Mouse (Mus musculus): ENCODE data around the gene Furin. TPM values are rescaled to one million over a fixed set of nuclear protein-coding genes. Genes with fewer than 3 reads are reported as not detected.

Furin gene
- polyA plus RNA-seq, 1 experiment: 117 TPM

DNA sequence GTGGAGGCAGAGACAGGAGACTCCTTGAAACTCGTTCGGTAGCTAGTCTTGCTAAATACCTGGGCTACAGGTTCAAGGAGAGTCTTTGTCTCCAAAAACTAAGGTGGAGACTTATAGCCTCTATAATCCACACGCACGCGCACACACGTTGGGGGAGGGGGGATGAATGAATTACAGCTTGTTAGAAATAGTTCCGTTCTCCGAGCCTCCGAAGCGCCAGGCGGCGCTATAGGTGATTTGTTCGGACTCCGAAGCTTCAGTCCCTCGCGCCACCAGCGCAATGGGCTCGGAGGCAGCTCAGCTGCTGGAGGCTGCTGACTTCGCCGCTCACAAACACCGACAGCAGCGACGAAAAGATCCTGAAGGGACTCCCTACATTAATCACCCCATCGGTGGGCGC lies 62.4 kb downstream of the Furin start, which contains the start of gene Hddc3:
Gene Hddc3 (plus strand): TSS at position 247 of the 400 bp plus-strand sequence.
- H3K4me1 ChIP-seq (ENCODE audit: control insufficient read depth, insufficient read depth, insufficient read length, low read length): peaks cover 19% of the 10 kb centered on the region; the same call in 1 of the 2 replicates
- no peak within 1 kb of the TSS for H3K27ac ChIP-seq (ENCODE audit: insufficient read depth, low read depth, low read length)
- under 1% methylated on average over 25 of the region's 25 CpGs for WGBS
- H3K4me3 ChIP-seq (ENCODE audit: low read depth, low read length): peak within 1 kb of the TSS; percentile 73
- H3K36me3 ChIP-seq (ENCODE audit: control insufficient read depth, insufficient read depth, low read length): no peaks in the 10 kb centered on the region
- TF ChIP-seq CTCF (IDR thresholded peaks at IDR 0.05; ENCODE audit: extremely low read depth, insufficient read length, insufficient replicate concordance, low read depth, low read length) (peak; percentile 91), POLR2A (IDR thresholded peaks at IDR 0.05; ENCODE audit: low read depth, low read length) (peak; percentile 92)
- H3K27me3 ChIP-seq (ENCODE audit: control insufficient read depth, insufficient read depth, low read length): no peaks in the 10 kb centered on the region

DNA sequence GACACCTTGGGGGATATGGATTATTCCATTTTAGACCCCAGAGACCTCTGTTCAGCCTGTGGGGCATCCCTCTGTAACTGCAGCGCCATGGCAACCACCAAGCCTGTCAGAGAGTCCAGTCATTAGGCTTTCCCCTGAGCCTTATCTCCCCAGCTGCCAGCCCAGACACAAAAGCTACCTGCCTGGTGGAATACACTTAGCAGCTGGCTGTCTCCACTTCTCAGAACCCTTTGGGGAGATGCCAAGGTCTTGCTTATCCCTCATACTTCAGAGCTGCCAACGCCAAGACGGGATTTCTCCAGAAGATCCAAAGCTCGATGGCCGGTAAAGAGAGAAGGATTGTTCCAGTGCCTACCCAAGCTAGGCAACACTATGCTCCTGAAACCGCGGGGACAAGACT lies 63.4 kb downstream of the Furin start:
- Histone ChIP-seq H3K27ac (ENCODE audit: insufficient read depth, low read depth, low read length) (no peak overlapping the region), H3K36me3 (ENCODE audit: control insufficient read depth, insufficient read depth, low read length) (peaks cover under 1% of the 10 kb centered on the region), H3K4me1 (ENCODE audit: control insufficient read depth, insufficient read depth, insufficient read length, low read length) (peaks cover 19% of the 10 kb centered on the region; the same call in 1 of the 2 replicates), H3K4me3 (ENCODE audit: low read depth, low read length) (no peak overlapping the region), H3K27me3 (ENCODE audit: control insufficient read depth, insufficient read depth, low read length) (no peaks in the 10 kb centered on the region)
- TF ChIP-seq POLR2A (IDR thresholded peaks at IDR 0.05; ENCODE audit: low read depth, low read length): no peak
- TF ChIP-seq CTCF (IDR thresholded peaks at IDR 0.05; ENCODE audit: extremely low read depth, insufficient read length, insufficient replicate concordance, low read depth, low read length): no peak
- 64% methylated on average over 7 of the region's 7 CpGs for WGBS

DNA sequence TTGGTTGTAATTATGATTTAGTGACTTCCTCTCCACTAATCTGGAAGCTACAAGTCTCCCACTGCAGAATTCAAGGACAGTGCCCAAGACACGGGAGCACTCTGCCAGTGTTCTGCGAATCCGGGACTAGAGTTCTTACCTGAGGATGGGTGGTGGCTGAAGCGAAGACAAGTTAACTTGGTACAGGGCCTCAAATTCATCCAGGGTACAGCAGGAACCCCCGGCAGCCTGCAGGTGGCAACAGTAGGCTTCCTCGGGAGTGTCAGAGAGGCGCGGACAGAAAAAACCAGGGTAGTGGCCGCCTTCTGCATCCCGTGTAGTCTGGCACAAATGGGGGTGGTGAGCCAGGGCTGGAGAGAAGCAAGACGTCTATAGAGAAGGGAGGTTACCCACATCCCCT lies 64.4 kb downstream of the Furin start, which contains the start of gene Unc45a:
Gene Unc45a (minus strand): TSS at position 213 of the 400 bp plus-strand sequence.
- no peaks in the 10 kb centered on the region for H3K27me3 ChIP-seq (ENCODE audit: control insufficient read depth, insufficient read depth, low read length)
- peak within 1 kb of the TSS; percentile 93 for H3K4me3 ChIP-seq (ENCODE audit: low read depth, low read length)
- H3K27ac ChIP-seq (ENCODE audit: insufficient read depth, low read depth, low read length): peak within 1 kb of the TSS; percentile 78
- peak; percentile 73 for TF ChIP-seq CTCF (IDR thresholded peaks at IDR 0.05; ENCODE audit: extremely low read depth, insufficient read length, insufficient replicate concordance, low read depth, low read length)
- TF ChIP-seq POLR2A (IDR thresholded peaks at IDR 0.05; ENCODE audit: low read depth, low read length): no peak
- peaks cover 11% of the 10 kb centered on the region for H3K36me3 ChIP-seq (ENCODE audit: control insufficient read depth, insufficient read depth, low read length)
- H3K4me1 ChIP-seq (ENCODE audit: control insufficient read depth, insufficient read depth, insufficient read length, low read length): peaks cover 16% of the 10 kb centered on the region; the same call in 1 of the 2 replicates
- WGBS: 1% methylated on average over 11 of the region's 11 CpGs

DNA sequence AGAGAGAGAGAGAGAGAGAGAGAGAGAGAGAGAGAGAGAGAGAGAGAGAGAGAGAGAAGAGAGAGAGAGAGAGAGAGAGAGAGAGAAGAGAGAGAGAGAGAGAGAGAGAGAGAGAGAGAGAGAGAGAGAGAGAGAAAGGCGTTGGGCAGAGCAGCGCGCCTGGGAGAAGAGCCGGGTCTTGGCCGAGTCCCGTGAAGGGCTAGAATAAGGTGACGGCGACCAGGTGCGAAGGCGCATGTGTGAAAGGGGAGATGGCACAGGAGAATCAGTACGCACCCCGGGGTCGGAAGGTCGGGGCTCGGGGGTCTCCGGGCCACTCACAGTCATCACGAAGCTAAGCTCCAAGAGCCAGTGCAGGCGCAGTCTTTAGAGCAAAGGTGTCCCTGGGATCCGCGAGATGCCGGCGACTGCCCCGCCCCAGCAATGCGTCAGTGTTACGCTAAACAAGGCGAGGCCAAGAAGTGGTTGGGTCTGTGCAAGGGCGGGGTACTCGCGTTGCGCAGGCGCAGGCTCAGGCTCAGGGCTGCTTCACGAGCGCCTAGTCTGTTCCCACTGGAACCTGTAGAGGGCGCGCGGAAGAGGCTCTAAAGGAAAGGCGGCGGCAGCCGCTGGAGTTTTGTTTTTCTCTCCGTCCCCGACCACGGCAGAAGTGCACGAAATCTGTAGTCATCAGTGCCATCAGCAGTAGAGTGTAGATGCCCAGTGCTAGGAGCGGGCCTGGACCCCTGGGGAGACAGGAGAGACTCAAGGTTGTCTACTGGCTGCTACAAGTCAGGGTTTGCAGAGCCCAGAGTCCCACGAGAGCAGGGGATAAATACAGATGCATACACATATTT lies 65.2 kb downstream of the Furin start:
- peak overlapping the region; percentile 78 for H3K27ac ChIP-seq (ENCODE audit: insufficient read depth, low read depth, low read length)
- no peaks in the 10 kb centered on the region for H3K27me3 ChIP-seq (ENCODE audit: control insufficient read depth, insufficient read depth, low read length)
- peaks cover 15% of the 10 kb centered on the region for H3K36me3 ChIP-seq (ENCODE audit: control insufficient read depth, insufficient read depth, low read length)
- peak; percentile 89 for TF ChIP-seq CTCF (IDR thresholded peaks at IDR 0.05; ENCODE audit: extremely low read depth, insufficient read length, insufficient replicate concordance, low read depth, low read length)
- TF ChIP-seq POLR2A (IDR thresholded peaks at IDR 0.05; ENCODE audit: low read depth, low read length): peak; percentile 87
- peaks cover 19% of the 10 kb centered on the region; the same call in 1 of the 2 replicates for H3K4me1 ChIP-seq (ENCODE audit: control insufficient read depth, insufficient read depth, insufficient read length, low read length)
- WGBS: under 1% methylated on average over 45 of the region's 45 CpGs
- H3K4me3 ChIP-seq (ENCODE audit: low read depth, low read length): peak overlapping the region; percentile 93

DNA sequence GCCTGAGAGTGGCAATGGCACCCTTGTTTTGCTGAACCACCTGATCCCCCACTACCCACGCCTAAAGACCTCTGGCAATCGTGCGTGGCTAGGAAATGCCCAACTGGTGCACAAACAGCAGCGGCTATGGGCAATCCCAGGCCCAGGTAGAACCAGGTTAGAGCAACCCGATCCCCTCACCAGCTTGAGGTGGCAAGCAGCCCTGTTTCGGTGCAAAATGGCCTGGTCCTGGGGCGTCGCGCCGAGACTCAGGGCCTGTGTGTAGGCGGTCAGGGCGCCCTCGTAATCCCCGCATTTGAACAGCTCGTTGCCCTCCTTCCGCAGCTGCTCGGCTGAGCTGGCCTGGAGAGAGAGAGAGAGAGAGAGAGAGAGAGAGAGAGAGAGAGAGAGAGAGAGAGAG lies 65.9 kb downstream of the Furin start:
- H3K4me3 ChIP-seq (ENCODE audit: low read depth, low read length): peak overlapping the region; percentile 93
- TF ChIP-seq CTCF (IDR thresholded peaks at IDR 0.05; ENCODE audit: extremely low read depth, insufficient read length, insufficient replicate concordance, low read depth, low read length) (no peak), POLR2A (IDR thresholded peaks at IDR 0.05; ENCODE audit: low read depth, low read length) (no peak)
- no peaks in the 10 kb centered on the region for H3K27me3 ChIP-seq (ENCODE audit: control insufficient read depth, insufficient read depth, low read length)
- peaks cover 23% of the 10 kb centered on the region; the same call in 1 of the 2 replicates for H3K4me1 ChIP-seq (ENCODE audit: control insufficient read depth, insufficient read depth, insufficient read length, low read length)
- H3K27ac ChIP-seq (ENCODE audit: insufficient read depth, low read depth, low read length): no peak overlapping the region
- WGBS: 6% methylated on average over 17 of the region's 17 CpGs
- peaks cover 15% of the 10 kb centered on the region for H3K36me3 ChIP-seq (ENCODE audit: control insufficient read depth, insufficient read depth, low read length)

Other genes starting within 250 kb of the Furin start
- gene Sema4b, start 218.6 kb downstream of the Furin start, polyA plus RNA-seq (2012; rRNA removed): 47.9 and 84.4 TPM in 2 replicates
- gene Cib1, start 172.6 kb downstream of the Furin start, polyA plus RNA-seq (2012; rRNA removed): 318 and 530 TPM in 2 replicates
- 2.3 and 3.2 TPM in 2 replicates for gene Gdpgp1, start 172.6 kb downstream of the Furin start, polyA plus RNA-seq (2012; rRNA removed)
- 0.05 and 0.08 TPM in 2 replicates for gene Ttll13, start 159.1 kb downstream of the Furin start, polyA plus RNA-seq (2012; rRNA removed)
- gene Ngrn, start 144.2 kb downstream of the Furin start, polyA plus RNA-seq (2012; rRNA removed): 8.9 and 12.3 TPM in 2 replicates
- gene Vps33b, start 135.8 kb downstream of the Furin start, polyA plus RNA-seq (2012; rRNA removed): 8.8 and 17.8 TPM in 2 replicates
- 6.6 and 15.0 TPM in 2 replicates for gene Prc1, start 111.0 kb downstream of the Furin start, polyA plus RNA-seq (2012; rRNA removed)
- 3.0 and 3.3 TPM in 2 replicates for gene Rccd1, start 81.0 kb downstream of the Furin start, polyA plus RNA-seq (2012; rRNA removed)
- 37.1 and 66.6 TPM in 2 replicates for gene Unc45a, start 64.4 kb downstream of the Furin start, polyA plus RNA-seq (2012; rRNA removed)
- 5.2 and 7.2 TPM in 2 replicates for gene Hddc3, start 62.3 kb downstream of the Furin start, polyA plus RNA-seq (2012; rRNA removed)
- gene Man2a2, start 34.1 kb downstream of the Furin start, polyA plus RNA-seq (2012; rRNA removed): 16.8 and 30.2 TPM in 2 replicates
- 15.2 and 16.6 TPM in 2 replicates for gene Fes, start 17.5 kb downstream of the Furin start, polyA plus RNA-seq (2012; rRNA removed)
- 0.23 and 1.4 TPM in 2 replicates for gene Blm, start 129.7 kb upstream of the Furin start, polyA plus RNA-seq (2012; rRNA removed)

Measured in small intestine, adult 2 months (tissue).